Mouse (Mus musculus) embryonic facial prominence, embryonic 15.5 days (tissue): ENCODE results near the gene Pappa2. TPM values are rescaled to one million over a fixed set of nuclear protein-coding genes. Genes with fewer than 3 reads are reported as not detected.
A peak's percentile ranks its signal among the peaks of the same experiment; 100 is the strongest.

Source experiments
- ATAC-seq: fragments of 200-750 bp; cut with Nextera tagmentation; 2 replicates; pipeline ENCODE4 v1.8.0; 2017; ENCODE audit warnings: low read depth, moderate TSS enrichment; ENCODE audit not compliant: insufficient number of reproducible peaks, low FRiP score, low TSS enrichment
- H3K27ac ChIP-seq: fragments of 300-500 bp; sonication (generic); replicated peaks from 2 replicates; pipeline ENCODE4 v1.5.1; 2015; ENCODE audit warnings: mild to moderate bottlenecking, inconsistent platforms
- H3K27me3 ChIP-seq: fragments of 300-500 bp; sonication (generic); 2 replicates; pipeline ENCODE4 v1.6.1; 2015; ENCODE audit warnings: inconsistent platforms
- H3K36me3 ChIP-seq: fragments of 300-500 bp; sonication (generic); 2 replicates; pipeline ENCODE4 v1.6.1; 2015; ENCODE audit warnings: mild to moderate bottlenecking, inconsistent platforms
- H3K4me1 ChIP-seq: fragments of 300-500 bp; sonication (generic); 2 replicates; pipeline ENCODE4 v1.6.1; 2015; ENCODE audit warnings: inconsistent platforms
- H3K4me2 ChIP-seq: fragments of 300-500 bp; sonication (generic); replicated peaks from 2 replicates; pipeline ENCODE4 v1.6.1; 2015; ENCODE audit warnings: mild to moderate bottlenecking, inconsistent platforms
- H3K4me3 ChIP-seq: fragments of 300-500 bp; sonication (generic); replicated peaks from 2 replicates; pipeline ENCODE4 v1.5.1; 2015; ENCODE audit warnings: mild to moderate bottlenecking, inconsistent platforms
- H3K9ac ChIP-seq: fragments of 300-500 bp; sonication (generic); 2 replicates; pipeline ENCODE4 v1.6.1; 2015; ENCODE audit warnings: inconsistent platforms
- H3K9me3 ChIP-seq: fragments of 300-500 bp; sonication (generic); replicated peaks from 2 replicates; pipeline ENCODE4 v1.6.1; 2016; ENCODE audit warnings: inconsistent platforms
- WGBS: fragments of 180-500 bp; shearing (Covaris S2); methylation state at CpG from one replicate; pipeline ENCODE4 v1.1.7; 2015; 5-methylcytosine and 5-hydroxymethylcytosine counted together
- polyA plus RNA-seq: library from polyadenylated mRNA; unstranded; fragments of >200 nt; fragmentation: Nextera tagmentation; extraction: Ambion mirVana; gene quantifications from 2 replicates; pipeline ENCODE4 v1.2.1, GENCODE M21; 2015

Gene Pappa2
- polyA plus RNA-seq, 1 experiment from 2014 or later = 5.0 TPM

DNA sequence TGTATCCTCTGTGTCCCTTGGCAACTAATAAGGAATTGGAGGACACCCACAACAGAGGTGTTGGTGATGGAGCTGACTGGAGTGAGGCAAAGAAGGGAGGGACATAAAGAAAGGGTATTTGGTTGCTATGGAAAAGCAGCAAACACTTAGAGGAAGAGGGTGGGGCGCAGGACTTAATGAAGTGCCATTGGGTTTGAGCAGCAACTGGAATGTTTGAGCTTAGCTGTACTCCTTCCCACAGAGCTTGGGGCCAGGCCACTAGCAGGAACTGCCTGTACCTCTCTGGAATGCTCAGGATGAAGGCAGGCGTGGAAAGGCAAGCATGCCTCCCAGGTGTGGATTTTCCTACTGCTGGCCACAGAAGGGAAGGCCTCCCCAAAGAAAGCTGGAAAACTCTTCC, 281.0 kb downstream of the Pappa2 start:
- Histone ChIP-seq H3K9me3 (no peaks in the 10 kb centered on the region), H3K4me2 (no peak overlapping the region), H3K36me3 (no peaks in the 10 kb centered on the region), H3K4me1 (no peaks in the 10 kb centered on the region), H3K27ac (no peak overlapping the region), H3K4me3 (no peak overlapping the region), H3K27me3 (no peaks in the 10 kb centered on the region), H3K9ac (no peak overlapping the region)
- 85% methylated on average over 2 of the region's 2 CpGs for WGBS
- ATAC-seq = no peak

DNA sequence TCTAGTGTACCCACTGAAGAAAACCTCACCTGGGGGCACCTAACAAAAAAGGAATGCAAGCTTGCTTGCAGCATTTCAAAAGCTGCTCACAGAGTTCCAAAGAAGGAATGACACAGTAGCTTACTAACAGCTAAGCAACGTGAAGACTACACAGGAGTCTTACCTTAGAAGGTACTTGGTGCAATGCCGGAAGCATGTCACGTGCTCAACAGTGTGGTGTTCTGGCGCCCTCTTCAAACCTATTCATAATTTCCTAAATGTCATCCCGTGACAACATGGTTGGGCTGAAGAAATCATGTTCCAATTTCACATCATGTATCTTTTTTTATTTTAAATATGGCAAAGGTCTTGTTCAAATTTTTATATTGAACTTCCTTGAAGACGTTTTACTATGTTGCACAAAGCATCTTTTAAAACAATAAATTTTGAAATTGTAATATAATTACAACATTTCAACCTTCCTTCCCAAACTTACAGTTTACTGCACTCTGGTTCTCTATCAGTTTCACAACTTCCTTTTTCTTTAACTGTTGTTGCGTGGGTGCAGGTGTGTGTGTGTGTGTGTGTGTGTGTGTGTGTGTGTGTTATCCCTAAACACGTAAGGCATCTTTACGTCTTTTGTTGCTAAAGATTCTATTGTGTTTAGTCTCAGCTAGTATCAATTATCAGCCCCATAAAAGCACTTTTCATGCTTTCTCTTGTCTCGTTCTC, 282.3 kb downstream of the Pappa2 start:
- Histone ChIP-seq H3K4me2 (no peak overlapping the region), H3K9ac (no peak overlapping the region), H3K27ac (no peak overlapping the region), H3K27me3 (no peaks in the 10 kb centered on the region), H3K4me3 (no peak overlapping the region), H3K4me1 (no peaks in the 10 kb centered on the region), H3K9me3 (no peaks in the 10 kb centered on the region), H3K36me3 (no peaks in the 10 kb centered on the region)
- WGBS = 86% methylated on average over 10 of the region's 10 CpGs
- ATAC-seq = no peak

DNA sequence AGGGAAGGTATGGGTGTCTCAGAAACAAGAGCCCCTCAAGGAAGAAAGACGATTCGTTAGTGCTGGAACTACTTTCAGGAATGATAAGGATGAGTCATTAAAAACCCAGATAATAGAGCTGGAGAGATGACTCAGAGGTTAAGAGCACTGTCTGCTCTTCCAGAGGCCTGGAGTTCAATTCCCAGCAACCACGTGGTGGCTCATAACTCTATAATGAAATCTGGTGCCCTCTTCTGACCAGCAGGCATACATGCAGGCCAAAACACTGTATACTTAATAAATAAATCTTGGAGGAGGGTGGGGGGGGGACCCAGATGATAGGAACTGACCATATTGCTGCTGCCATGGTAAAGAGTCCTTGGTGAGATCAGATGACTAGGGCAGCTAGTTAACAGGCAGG, 282.9 kb downstream of the Pappa2 start:
- Histone ChIP-seq H3K9me3 (no peaks in the 10 kb centered on the region), H3K36me3 (no peaks in the 10 kb centered on the region), H3K4me2 (no peak overlapping the region), H3K27me3 (no peaks in the 10 kb centered on the region), H3K27ac (no peak overlapping the region), H3K4me3 (no peak overlapping the region), H3K9ac (no peak overlapping the region), H3K4me1 (no peaks in the 10 kb centered on the region)
- ATAC-seq = no peak
- 68% methylated on average over 3 of the region's 3 CpGs for WGBS

DNA sequence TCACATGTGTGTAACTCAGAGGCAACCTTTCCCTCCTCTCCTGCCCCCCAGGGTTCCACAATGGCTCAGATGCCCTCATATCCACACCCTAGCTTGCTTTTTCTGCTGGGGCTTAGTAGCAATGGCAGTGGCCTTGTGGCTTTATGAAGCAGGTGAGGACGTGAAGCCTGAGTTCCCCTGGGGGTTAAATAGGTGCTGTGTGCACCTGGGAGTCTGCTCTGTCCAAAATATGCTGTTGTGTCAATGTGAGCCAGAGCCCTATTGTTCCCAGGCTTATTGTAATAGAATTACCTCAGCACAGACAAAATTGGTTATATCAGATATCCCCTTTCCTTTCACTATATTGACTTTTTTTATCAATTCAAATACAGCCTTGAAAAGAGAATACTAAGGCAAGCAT, 292.6 kb downstream of the Pappa2 start:
- Histone ChIP-seq H3K27ac (no peak overlapping the region), H3K4me2 (no peak overlapping the region), H3K9ac (no peak overlapping the region), H3K4me1 (no peaks in the 10 kb centered on the region), H3K36me3 (no peaks in the 10 kb centered on the region), H3K27me3 (no peaks in the 10 kb centered on the region), H3K9me3 (no peaks in the 10 kb centered on the region), H3K4me3 (no peak overlapping the region)
- peak; percentile 77; the same call in 1 of the 2 replicates for ATAC-seq
- WGBS = 48% methylated on average over 1 of the region's 1 CpGs

DNA sequence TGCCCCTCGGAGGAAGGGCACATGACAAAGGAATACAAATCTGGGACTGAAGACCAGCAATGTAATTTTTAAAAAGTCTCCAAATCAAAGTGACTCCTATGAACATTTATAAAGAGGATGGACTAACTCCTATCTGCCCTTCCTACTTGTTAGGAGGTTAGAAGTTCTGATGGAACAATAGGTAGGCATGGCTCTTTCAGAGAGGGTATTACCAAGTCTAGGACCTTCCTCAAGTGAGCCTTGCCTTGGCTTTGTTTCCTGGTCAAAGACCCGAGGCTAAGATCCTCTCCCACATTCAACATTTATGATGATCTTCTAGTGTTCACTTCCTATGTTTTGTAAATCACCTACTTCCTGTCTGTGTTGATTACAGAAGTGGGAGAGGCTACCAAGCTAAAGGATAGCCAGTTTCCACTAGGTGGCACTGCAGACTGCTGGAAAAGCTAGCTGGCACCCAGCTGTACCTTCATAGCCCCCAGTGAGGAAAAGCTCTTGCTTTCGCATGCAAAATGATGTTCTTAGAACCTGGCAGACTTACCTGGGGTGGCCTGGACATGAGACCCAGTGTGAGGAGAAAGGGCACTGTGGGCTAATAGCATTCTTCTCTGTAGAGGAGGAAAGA, 310.2 kb downstream of the Pappa2 start:
- 45% methylated on average over 3 of the region's 3 CpGs for WGBS
- no peak for ATAC-seq
- H3K9me3 ChIP-seq = no peaks in the 10 kb centered on the region

DNA sequence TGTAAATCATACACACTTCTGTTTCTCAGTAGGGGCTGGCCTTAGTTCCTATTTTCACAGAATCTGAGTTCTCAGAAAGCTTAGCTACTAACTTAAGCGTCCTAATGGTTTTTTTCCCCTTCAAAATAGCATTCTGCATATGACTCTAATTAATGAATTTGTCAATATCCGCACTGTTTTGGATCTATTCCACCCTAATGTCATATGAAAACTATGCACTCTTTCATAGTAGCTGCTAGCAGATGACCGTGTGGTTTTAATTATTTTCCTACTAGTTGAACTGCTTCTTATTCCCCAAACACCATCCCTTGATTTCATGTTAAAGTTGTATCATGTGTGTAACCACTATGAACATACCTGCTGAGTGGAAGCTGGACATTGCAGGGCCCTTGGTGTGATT, 314.3 kb downstream of the Pappa2 start:
- Histone ChIP-seq H3K4me3 (no peak overlapping the region), H3K4me1 (no peaks in the 10 kb centered on the region), H3K9ac (no peak overlapping the region), H3K4me2 (no peak overlapping the region), H3K27ac (no peak overlapping the region; the same call in 1 of the 2 replicates), H3K9me3 (no peaks in the 10 kb centered on the region), H3K27me3 (no peaks in the 10 kb centered on the region), H3K36me3 (no peaks in the 10 kb centered on the region)
- 30% methylated on average over 3 of the region's 3 CpGs for WGBS
- ATAC-seq = no peak

More for the DNA sequence above, 310.2 kb downstream of the Pappa2 start:
- H3K9ac ChIP-seq = no peak overlapping the region
- no peak overlapping the region for H3K4me2 ChIP-seq
- H3K27ac ChIP-seq = no peak overlapping the region
- no peak overlapping the region for H3K4me3 ChIP-seq
- no peaks in the 10 kb centered on the region for H3K36me3 ChIP-seq
- no peaks in the 10 kb centered on the region for H3K4me1 ChIP-seq
- no peaks in the 10 kb centered on the region for H3K27me3 ChIP-seq
